Mouse (Mus musculus) granulocyte monocyte progenitor cell, adult 5-6 weeks (primary cell): ENCODE results near the gene Jpt2. TPM values are rescaled to one million over a fixed set of nuclear protein-coding genes. Genes with fewer than 3 reads are reported as not detected.

Source experiments
- ATAC-seq: replicated peaks from 2 replicates; pipeline ENCODE4 v1.8.0; 2016; ENCODE audit warnings: mild to moderate bottlenecking, moderate TSS enrichment, inconsistent platforms; ENCODE audit not compliant: poor library complexity, severe bottlenecking
- total RNA-seq, 2 experiments: library from RNA; stranded (forward) in 1 of 2; stranded (reverse) in 1 of 2; fragments of 200-712, 200-1000 nt in 1 of 2; fragments of >200 nt in 1 of 2; fragmentation: Nextera tagmentation in 1 of 2; gene quantifications; 2 replicates each; pipeline ENCODE4 v1.2.3; 2014 to 2017

The Jpt2 gene
- total RNA-seq, 2 experiments from 2014 or later: 104 to 109 TPM

- ATAC-seq: no peak
Observed at GRCm38 (mm10) chr17:24923246-24923645, 37.2 kb downstream of the Jpt2 start.

- no peak for ATAC-seq
Observed at GRCm38 (mm10) chr17:24913984-24914383, 46.5 kb downstream of the Jpt2 start.

GRCm38 (mm10) chr17:24907591-24907990 is 52.9 kb downstream of the Jpt2 start:
- ATAC-seq: no peak

GRCm38 (mm10) chr17:24903767-24904166 is 56.7 kb downstream of the Jpt2 start:
- no peak for ATAC-seq

GRCm38 (mm10) chr17:24902671-24903474 is 57.6 kb downstream of the Jpt2 start:
- ATAC-seq: peak; percentile 43

GRCm38 (mm10) chr17:24902124-24902523 is 58.4 kb downstream of the Jpt2 start:
- no peak for ATAC-seq

- ATAC-seq: no peak
Observed at GRCm38 (mm10) chr17:24900014-24900413, 60.5 kb downstream of the Jpt2 start.

- ATAC-seq: no peak
Observed at GRCm38 (mm10) chr17:24899153-24899552, 61.3 kb downstream of the Jpt2 start.

GRCm38 (mm10) chr17:24898041-24898854 is 62.2 kb downstream of the Jpt2 start:
- ATAC-seq: no peak

GRCm38 (mm10) chr17:24897600-24897999 is 62.9 kb downstream of the Jpt2 start:
- ATAC-seq: no peak

GRCm38 (mm10) chr17:24896993-24897269 is 63.6 kb downstream of the Jpt2 start:
- no peak for ATAC-seq

- ATAC-seq: peak; percentile 43
Observed at GRCm38 (mm10) chr17:24896241-24896992, 64.1 kb downstream of the Jpt2 start, which contains the start of gene Nme3. Gene Nme3, plus strand, starts transcription at chr17:24896500.

- ATAC-seq: no peak
Observed at GRCm38 (mm10) chr17:24895571-24896240, 64.8 kb downstream of the Jpt2 start.

GRCm38 (mm10) chr17:24894995-24895547 is 65.4 kb downstream of the Jpt2 start, which contains the start of the genes Eme2 and Mrps34:
Gene Eme2, minus strand, starts transcription at chr17:24895087.
Gene Mrps34, plus strand, starts transcription at chr17:24895116.
- ATAC-seq: peak; percentile 69

GRCm38 (mm10) chr17:24894061-24894994 is 66.2 kb downstream of the Jpt2 start:
- ATAC-seq: peak; percentile 7; the same call in 1 of the 2 replicates

- no peak for ATAC-seq
Observed at GRCm38 (mm10) chr17:24893276-24893675, 67.2 kb downstream of the Jpt2 start.

- no peak for ATAC-seq
Observed at GRCm38 (mm10) chr17:24892785-24893184, 67.7 kb downstream of the Jpt2 start.

- no peak for ATAC-seq
Observed at GRCm38 (mm10) chr17:24891321-24891720, 69.2 kb downstream of the Jpt2 start.
